Mouse (Mus musculus) neural tube, embryonic 10.5 days (tissue): ENCODE measurements around the gene Dazap2.
"Not testable (repeated sequence)": the region's sequence is repeated elsewhere in the genome, so short reads cannot be mapped to it uniquely, and the experiment has no call there.

Experiments
- DNase-seq: peaks from one replicate; pipeline ENCODE4 v3.0.0-alpha.2; 2017; ENCODE audit warnings: low spot score; ENCODE audit errors: extremely low spot score

Dazap2 gene

DNA sequence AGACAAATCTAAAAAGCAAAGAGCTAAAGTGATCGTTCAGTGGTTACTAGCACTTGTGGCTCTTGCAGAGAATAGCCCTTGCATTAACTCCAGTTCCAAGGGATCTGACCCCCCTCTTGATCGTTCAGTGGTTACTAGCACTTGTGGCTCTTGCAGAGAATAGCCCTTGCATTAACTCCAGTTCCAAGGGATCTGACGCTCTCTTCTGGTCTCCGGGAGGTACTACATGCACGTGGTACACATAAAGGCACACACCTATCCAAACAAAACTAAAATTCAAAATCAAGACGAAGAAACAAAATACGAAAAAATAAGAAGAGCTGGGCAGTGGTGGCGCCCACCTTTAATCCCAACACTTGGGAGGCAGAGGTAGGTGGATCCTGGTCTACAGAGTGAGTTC is 8.5 kb upstream of the Dazap2 start:
- not testable (repeated sequence) for DNase-seq

GRCm38 (mm10) chr15:100611951-100612350 is 3.2 kb upstream of the Dazap2 start:
- DNase-seq: no peak

DNA sequence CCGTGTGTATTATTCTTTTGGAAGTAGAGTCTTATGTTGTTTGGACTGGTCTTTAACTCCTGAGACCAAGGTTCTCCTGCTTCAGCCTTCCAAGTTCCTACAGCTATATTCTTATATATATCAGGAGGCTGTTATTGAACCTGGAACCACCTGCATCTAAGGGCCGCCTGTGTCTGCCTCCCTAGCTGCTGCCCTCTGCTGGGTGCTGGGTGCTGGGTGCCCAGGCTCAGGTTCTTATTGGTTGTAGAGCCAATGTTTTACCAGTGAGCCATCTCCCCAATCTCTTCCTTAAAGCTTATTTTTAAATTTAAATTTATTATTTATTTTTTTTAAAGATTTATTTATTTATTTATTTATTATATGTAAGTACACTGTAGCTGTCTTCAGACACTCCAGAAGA is 2.7 kb upstream of the Dazap2 start:
- DNase-seq: no peak

GRCm38 (mm10) chr15:100613584-100613983 is 1.6 kb upstream of the Dazap2 start:
- DNase-seq: peak; percentile 80

DNA sequence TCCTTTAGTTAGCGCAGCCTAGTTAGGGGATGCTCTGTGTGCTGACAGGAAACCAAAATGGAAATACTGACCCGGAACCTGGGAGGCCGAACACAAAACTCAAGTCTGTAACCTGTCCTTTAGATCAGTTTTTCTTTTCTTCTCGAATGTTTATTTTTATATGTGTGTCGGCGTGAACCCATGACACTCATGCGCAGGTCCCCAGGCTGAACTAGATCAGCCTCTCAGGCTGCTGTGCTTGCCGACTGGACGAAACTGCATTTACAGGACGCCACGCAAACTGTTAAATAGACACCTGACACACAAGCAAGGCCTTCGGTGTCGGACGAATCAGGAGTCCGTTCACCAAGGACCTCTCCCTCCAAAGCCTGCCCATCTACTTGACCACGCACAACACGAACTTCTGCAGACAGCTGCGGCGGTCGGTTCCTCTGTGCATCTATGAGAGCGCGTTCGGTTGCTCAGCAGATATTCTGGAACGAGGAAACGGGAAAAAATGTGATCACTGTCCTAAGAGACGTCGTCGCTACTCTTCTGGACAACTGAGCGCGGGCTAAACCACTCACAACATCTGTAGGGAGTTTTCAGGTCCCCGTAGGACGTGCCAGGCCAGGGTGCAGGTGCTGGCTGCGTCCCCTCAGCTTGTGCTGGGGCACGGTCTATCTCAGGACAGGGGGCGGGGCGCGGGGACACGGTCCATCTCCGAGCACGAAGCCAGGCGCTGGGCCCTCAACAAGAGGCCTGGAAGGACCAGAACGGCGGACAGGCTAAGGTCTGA is 742 bp upstream of the Dazap2 start:
- no peak for DNase-seq

DNA sequence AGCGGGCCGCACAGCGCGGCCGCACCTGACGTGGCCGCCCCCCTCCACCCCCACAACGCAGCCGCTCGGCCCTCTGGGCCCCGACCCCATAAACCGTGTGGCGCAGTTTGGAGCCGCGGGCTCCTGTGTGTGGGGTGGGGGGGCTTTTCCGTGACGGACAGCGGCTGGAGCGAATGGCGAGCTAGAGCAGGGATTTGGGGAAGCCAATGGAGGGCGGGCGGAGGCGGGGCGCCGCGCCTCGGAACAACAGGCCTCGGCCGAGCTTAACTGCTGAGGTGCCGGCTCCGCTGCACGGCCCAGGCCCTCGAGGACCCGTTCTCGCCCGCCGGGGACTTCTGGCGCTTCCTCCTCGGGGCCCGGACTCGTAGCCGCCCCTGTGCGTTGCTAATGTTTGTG is 674 bp downstream of the Dazap2 start:
- peak; percentile 87 for DNase-seq

DNA sequence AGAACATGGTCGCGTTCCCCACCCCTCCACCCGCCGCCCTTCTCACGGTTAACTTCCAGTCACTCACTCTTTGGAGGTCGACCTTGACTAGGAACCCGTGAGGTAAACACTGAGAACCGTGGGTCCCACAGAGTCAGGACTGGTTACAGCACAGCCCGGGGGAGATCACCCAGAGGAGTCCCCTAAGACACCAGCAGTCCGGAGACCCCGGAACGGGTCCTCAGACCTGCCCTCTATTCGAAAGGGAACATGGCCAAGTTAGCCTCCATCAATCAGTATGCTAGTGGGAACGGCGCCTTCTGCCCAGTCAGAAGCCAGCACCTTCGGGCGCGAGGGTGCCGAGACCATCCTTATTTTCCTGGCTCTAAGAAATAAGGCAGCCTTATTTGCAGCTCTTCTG is 1.1 kb downstream of the Dazap2 start:
- no peak for DNase-seq

DNA sequence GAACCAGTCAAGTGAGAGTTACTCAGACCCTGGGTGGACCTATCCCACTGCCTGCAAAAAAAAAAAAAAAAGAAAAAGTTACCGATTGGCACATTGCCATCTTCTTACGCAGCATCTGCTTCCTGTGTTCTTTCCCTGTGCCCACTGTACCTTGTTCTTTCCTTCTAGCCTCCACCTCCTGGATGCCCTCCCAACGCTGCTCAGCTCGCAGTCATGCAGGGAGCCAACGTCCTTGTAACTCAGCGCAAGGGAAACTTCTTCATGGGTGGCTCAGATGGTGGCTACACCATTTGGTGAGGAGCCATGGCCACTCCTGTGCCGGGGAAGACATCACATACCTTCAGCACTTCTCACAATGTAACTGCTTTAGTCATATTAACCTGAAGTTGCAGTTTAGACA is 4.1 kb downstream of the Dazap2 start:
- no peak for DNase-seq

- DNase-seq: not testable (repeated sequence)
These were observed 6.5 kb downstream of the Dazap2 start for GRCm38 (mm10) chr15:100621671-100622070.

DNA sequence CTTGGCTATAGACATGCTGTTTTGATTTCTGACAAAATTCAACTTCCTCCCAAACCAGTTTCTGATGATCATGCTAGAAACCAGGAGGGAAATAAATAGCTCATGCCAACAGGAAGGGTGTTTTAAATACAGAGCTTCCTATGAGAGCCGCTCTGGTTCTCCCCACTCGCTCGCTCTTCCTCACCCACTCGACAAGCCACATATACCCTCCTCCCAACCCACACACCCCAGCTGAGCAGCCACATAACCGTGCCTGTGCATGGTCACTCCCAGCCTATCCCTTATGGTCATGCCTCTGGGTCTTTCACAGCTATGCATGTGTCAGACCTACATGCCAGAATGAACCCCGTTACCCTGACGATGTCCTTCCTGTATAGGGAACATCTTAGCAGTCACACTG is 7.0 kb downstream of the Dazap2 start:
- DNase-seq: no peak

DNA sequence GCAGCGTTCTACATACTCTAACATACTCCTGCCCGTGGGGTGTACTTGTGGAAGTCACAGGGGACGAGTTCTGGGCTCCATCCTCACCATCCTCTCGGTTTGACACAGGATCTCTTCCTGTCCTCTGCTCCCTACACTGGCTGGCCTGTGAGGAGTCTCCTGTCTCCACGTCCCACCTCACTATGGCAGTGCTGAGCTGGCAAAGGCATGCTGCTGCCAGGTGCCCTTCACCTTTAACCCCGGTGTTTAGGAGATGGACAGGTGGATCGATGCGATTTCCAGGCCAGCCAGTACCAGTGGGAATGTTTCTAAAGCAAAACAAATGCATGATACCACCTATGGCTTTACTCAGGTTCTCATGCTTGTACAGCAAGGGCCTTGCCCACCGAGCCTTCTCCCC is 8.6 kb downstream of the Dazap2 start:
- no peak for DNase-seq

DNA sequence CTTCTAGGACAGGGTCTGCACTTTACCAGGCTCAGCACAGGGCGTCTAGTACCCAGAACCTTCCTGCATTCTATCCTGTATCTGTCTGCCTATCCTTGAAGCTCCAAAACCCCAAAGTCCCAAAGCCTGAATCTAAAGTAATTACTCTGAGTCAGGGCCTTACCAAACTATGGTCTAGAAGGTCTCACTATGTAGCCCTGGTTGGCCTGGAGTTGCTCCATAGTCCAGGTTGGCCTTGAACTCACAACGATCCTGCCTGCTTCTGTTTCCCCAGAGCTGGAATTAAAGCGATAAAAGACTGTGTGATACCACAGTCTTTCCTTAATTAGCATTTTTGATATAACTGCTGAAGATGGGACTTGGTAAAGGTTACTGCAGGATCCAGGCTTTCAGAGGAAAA is 9.3 kb downstream of the Dazap2 start:
- DNase-seq: no peak

DNA sequence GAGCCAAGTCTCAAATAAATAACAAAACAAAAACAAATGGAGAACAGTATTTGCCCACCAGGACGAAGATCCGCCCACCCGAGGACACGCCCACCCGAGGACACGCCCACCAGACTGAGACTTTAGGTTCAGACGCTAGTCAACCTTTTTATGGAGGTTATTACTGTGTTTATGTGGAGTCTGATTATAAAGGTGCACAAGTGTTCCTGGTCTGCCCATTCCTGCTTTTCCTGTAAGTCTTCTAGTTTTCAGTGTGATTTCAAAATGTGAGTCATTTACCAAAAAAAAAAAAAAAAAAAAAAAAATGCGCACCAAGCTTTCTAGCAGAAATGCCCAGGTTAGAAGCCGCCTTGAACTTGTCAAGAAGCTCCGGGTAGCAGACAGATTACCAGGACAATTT is 12.1 kb downstream of the Dazap2 start:
- no peak for DNase-seq

- DNase-seq: no peak
These were observed 12.7 kb downstream of the Dazap2 start for GRCm38 (mm10) chr15:100627774-100628370.

DNA sequence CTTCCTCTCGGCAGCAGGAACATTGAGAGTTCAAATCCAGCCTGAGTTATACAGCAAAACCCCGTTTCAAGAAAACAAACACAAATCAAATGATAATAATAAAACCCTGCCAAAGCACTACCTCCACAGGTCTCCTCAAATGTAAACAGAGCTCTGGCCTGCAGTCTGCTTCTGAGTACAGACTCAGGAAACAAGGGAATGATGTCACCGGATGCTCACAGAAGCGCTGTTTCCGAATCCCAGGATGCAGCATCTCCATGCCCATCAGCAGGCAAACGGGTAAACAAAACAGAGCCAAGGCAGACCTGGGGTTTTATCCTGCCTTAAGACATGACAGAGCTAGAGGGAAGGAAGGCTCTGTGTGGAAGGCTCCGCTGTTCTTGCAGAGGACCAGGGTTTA is 13.6 kb downstream of the Dazap2 start:
- no peak for DNase-seq

- DNase-seq: no peak
These were observed 15.0 kb downstream of the Dazap2 start for GRCm38 (mm10) chr15:100630126-100630525.

DNA sequence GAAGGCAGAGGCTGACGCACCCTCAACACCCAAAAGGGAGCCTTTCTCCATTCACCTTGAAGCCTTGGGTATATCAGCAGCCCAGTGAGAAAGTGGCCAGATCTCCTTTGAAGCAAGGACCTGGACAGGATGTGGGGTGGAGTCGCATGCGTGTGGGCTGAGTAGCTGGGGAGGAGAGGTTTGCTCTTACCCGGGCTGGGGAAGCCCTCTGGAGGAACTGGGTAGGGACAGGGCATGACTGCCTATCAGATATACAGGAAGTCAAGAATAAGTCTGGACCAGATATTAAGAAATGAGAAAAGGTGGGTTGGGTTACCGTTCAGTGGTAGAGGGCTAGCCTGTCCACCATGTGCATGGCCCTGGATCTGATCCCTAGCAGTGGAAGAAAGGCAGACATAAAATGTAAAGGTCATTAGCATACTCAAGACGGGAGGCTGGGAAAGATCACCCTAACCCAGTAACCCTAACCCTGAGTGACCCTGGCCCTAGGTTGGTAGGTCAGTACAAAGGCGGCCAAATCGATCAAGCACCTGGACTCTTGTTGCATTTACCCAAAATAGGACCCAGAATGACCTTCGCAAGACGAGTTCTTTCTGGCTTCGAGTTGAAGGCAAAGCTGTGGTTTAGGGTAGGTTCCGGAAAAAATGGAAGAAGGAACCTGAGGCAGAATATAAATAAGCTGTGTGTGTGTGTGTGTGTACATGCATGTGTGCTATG is 16.5 kb downstream of the Dazap2 start:
- DNase-seq: no peak

DNA sequence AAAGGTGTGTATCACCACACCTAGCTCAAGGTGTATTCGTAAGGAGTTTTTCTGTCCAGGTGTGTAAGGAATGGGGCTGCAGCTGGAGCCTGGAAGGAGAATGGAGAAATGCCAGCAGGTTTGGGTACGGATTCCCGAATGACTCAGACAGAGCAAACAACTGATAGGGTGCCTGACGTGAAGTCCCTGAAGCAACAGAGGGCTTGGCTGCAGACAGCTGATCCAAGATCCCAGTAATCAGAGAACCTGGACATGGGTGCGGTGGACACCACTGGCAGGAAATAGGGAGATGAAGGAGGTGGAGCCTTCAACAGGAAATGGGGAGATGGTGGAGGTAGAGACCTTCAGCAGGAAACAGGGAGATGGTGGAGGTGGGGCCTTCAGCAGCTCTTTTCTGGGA is 17.2 kb downstream of the Dazap2 start:
- no peak for DNase-seq

- no peak for DNase-seq
These were observed 18.2 kb downstream of the Dazap2 start for GRCm38 (mm10) chr15:100633341-100633740.

DNA sequence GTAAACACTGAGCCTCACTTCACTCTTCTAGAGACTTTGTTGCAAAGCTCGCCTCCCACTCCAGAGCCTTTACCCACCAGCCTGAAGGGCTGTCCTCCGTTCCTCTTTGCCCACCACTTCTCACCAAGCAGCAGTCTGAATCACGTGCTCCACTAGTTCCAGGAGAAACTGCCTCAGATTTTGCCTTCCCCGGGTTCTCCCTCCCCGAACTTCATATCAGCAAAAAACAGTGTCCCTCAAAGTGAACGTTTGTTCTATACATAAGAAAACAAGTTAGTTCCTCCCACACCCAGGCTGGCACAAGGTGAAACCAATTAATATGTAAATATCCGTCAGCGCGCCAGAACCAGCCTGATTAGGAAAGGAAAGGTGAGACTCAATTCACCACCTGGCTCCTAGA is 20.1 kb downstream of the Dazap2 start:
- no peak for DNase-seq

GRCm38 (mm10) chr15:100635851-100636645 is 20.9 kb downstream of the Dazap2 start:
- no peak for DNase-seq
